In genomic region chr11:44469646-44470431, GRCm38 (mm10) we compare ENCODE assay signal across 8 mouse cellular contexts. TPM values are rescaled to one million over a fixed set of nuclear protein-coding genes. Genes with fewer than 3 reads are reported as not detected.
DNase-seq lines count a peak whose midpoint lies in the region; ATAC-seq and TF ChIP-seq lines count a peak whose summit lies in the region.

No protein-coding gene starts in this region.

- no peaks in the 10 kb centered on the region for H3K36me3 ChIP-seq in testis, adult 2 months (ENCODE audit: control insufficient read depth, insufficient read depth, low read length)
- no peaks in the 10 kb centered on the region; the same call in 1 of the 2 replicates for H3K36me3 ChIP-seq in forebrain, postnatal 0 days (ENCODE audit: insufficient read depth)
- H3K36me3 ChIP-seq in liver, embryonic 15.5 days (replicated peaks), result peaks cover 17% of the 10 kb centered on the region
- peaks cover 5% of the 10 kb centered on the region; the same call in 1 of the 2 replicates for H3K36me3 ChIP-seq in splenic B cell, adult 2 months (ENCODE audit: control insufficient read depth, insufficient read depth, low read length, poor library complexity, severe bottlenecking)

- ATAC-seq in cerebellum, adult (ENCODE audit: insufficient number of reproducible peaks, low FRiP score, low TSS enrichment), result peak; percentile 59
- peak; percentile 63 for ATAC-seq in forebrain, postnatal 0 days
- ATAC-seq in liver, embryonic 15.5 days (ENCODE audit: insufficient read depth), result peak; percentile 91

- peak overlapping the region; percentile 87 for H3K27ac ChIP-seq in testis, adult 2 months (ENCODE audit: control insufficient read depth, insufficient read depth, low read depth, low read length)
- H3K27ac ChIP-seq in forebrain, postnatal 0 days (ENCODE audit: low read depth, low read length), result peak overlapping the region; percentile 73
- peak overlapping the region; percentile 100 for H3K27ac ChIP-seq in liver, embryonic 15.5 days (replicated peaks)

- no peaks in the 10 kb centered on the region for H3K27me3 ChIP-seq in testis, adult 2 months (ENCODE audit: control insufficient read depth, insufficient read depth, low read length)
- no peaks in the 10 kb centered on the region for H3K27me3 ChIP-seq in forebrain, postnatal 0 days (ENCODE audit: insufficient read depth, low read length)
- H3K27me3 ChIP-seq in liver, embryonic 15.5 days, result no peaks in the 10 kb centered on the region
- H3K27me3 ChIP-seq in splenic B cell, adult 2 months (ENCODE audit: control insufficient read depth, insufficient read depth, low read length, poor library complexity, severe bottlenecking), result no peaks in the 10 kb centered on the region

- peak overlapping the region; percentile 90 for H3K4me2 ChIP-seq in forebrain, postnatal 0 days (ENCODE audit: low read depth)
- peak overlapping the region; percentile 85 for H3K4me2 ChIP-seq in liver, embryonic 15.5 days

- 1% methylated on average over 59 of the region's 59 CpGs for WGBS in forebrain, postnatal 0 days
- under 1% methylated on average over 59 of the region's 59 CpGs for WGBS in liver, embryonic 15.5 days (ENCODE audit: insufficient replicate concordance)

- H3K9ac ChIP-seq in forebrain, postnatal 0 days, result peak overlapping the region; percentile 81
- peak overlapping the region; percentile 97 for H3K9ac ChIP-seq in liver, embryonic 15.5 days

- no peak for DNase-seq in cerebellum, adult 11-12 months
- no peak for DNase-seq in testis, postnatal 14 days (ENCODE audit: low spot score)
- DNase-seq in forebrain, postnatal 0 days, result peak; percentile 52
- peak; percentile 69 for DNase-seq in splenic B cell, adult 2 months (ENCODE audit: low read depth, low spot score)
- DNase-seq in thymus, postnatal 10 days (ENCODE audit: low spot score in 2 of 2), result no peak

- peaks cover 7% of the 10 kb centered on the region; the same call in 1 of the 2 replicates for H3K4me1 ChIP-seq in testis, adult 2 months (ENCODE audit: control insufficient read depth, insufficient read depth, low read length)
- H3K4me1 ChIP-seq in forebrain, postnatal 0 days (ENCODE audit: insufficient read depth), result peaks cover 14% of the 10 kb centered on the region
- peaks cover 67% of the 10 kb centered on the region for H3K4me1 ChIP-seq in liver, embryonic 15.5 days (replicated peaks)

- TF ChIP-seq POLR2A in testis, adult 2 months (IDR thresholded peaks at IDR 0.05; ENCODE audit: control insufficient read depth, low read depth, low read length), result no peak

- no peak for TF ChIP-seq CTCF in testis, adult 2 months (IDR thresholded peaks at IDR 0.05; ENCODE audit: control insufficient read depth, insufficient read depth, insufficient replicate concordance, low read depth, low read length)
- TF ChIP-seq CTCF in forebrain, postnatal 0 days (IDR thresholded peaks at IDR 0.05; ENCODE audit: low read depth), result no peak

- H3K9me3 ChIP-seq in forebrain, postnatal 0 days (ENCODE audit: low read length), result no peaks in the 10 kb centered on the region
- H3K9me3 ChIP-seq in liver, embryonic 15.5 days (replicated peaks), result no peaks in the 10 kb centered on the region

- H3K4me3 ChIP-seq in testis, adult 2 months (ENCODE audit: control insufficient read depth, low read depth, low read length), result peak overlapping the region; percentile 100
- H3K4me3 ChIP-seq in forebrain, postnatal 0 days (ENCODE audit: low read depth, low read length), result peak overlapping the region; percentile 96
- peak overlapping the region; percentile 100 for H3K4me3 ChIP-seq in liver, embryonic 15.5 days (replicated peaks)

RNA-seq across cellular contexts. Expression of gene Ublcp1, which starts 0.5 kb away (rescaled TPM):
- 8.4 and 14.7 TPM in 2 replicates for polyA plus RNA-seq in testis, adult 2 months (2012; rRNA removed)
- 34.3 and 42.2 TPM in 2 replicates for total RNA-seq in forebrain, postnatal 0 days (2014; rRNA removed)
- polyA plus RNA-seq in forebrain, postnatal 0 days (2015; fragmentation: Nextera tagmentation; extraction: Ambion mirVana), result 42.3 and 44.6 TPM in 2 replicates
- 42.5 and 42.9 TPM in 2 replicates for polyA plus RNA-seq in liver, embryonic 15.5 days (2015; fragmentation: Nextera tagmentation; extraction: Ambion mirVana)

RNA-seq across cellular contexts. Expression of gene Rnf145, which starts 48.9 kb away (rescaled TPM):
- polyA plus RNA-seq in testis, adult 2 months (2012; rRNA removed), result 12.6 and 14.9 TPM in 2 replicates
- total RNA-seq in forebrain, postnatal 0 days (2014; rRNA removed), result 82.8 and 97.4 TPM in 2 replicates
- polyA plus RNA-seq in forebrain, postnatal 0 days (2015; fragmentation: Nextera tagmentation; extraction: Ambion mirVana), result 86.3 and 100 TPM in 2 replicates
- polyA plus RNA-seq in liver, embryonic 15.5 days (2015; fragmentation: Nextera tagmentation; extraction: Ambion mirVana), result 53.5 and 59.8 TPM in 2 replicates

Comparison
In these comparisons a context has a peak if more than half of its experiments do, and no peak if none do; other contexts are left out.
1. DNase-seq: peak in forebrain, postnatal 0 days (single experiment) and splenic B cell, adult 2 months (single experiment); none in cerebellum, adult 11-12 months (single experiment), testis, postnatal 14 days (single experiment) and thymus, postnatal 10 days (0 of 2).
2. Peak in every context shown above with its lines, with median percentiles within 50 percentile points of each other: ATAC-seq, H3K27ac ChIP-seq and H3K4me3 ChIP-seq.